Mouse (Mus musculus) brain, embryonic 14.5 days (tissue): Measurements from ENCODE around the gene Gm43518.

Source experiments
- CTCF ChIP-seq: fragments of 200-500 bp; IDR thresholded peaks from 2 replicates; pipeline ENCODE4 v1.5.1; 2012; ENCODE audit warnings: inconsistent platforms, mild to moderate bottlenecking, moderate library complexity, borderline replicate concordance; ENCODE audit not compliant: insufficient read depth, insufficient read length; ENCODE audit errors: extremely low read depth
- POLR2A ChIP-seq: fragments of 200-500 bp; IDR thresholded peaks from 2 replicates; pipeline ENCODE4 v1.6.1; 2012; ENCODE audit warnings: mild to moderate bottlenecking, inconsistent platforms, borderline replicate concordance; ENCODE audit not compliant: poor library complexity, insufficient read depth, insufficient read length, severe bottlenecking; ENCODE audit errors: extremely low read depth

DNA sequence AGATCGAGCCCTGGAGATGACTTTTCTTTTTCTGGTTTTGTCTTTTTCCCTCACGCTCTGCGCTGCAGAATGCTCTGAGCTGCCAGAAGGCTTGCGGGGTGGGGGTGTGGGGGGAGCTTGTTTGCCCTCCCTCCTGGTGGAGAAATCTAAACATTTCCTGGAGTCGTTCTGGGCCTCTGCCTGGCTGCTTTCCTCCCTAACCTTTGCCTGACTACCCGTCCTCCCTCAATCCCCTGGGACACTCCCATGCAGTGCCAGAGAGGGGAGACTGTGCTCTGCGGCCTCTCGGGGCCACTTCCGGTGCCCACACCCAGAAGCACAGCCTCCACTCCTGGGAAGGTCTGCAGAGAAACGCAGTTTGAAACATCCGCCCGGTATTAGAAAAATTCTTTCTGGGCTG lies 47.3 kb upstream of the Gm43518 start, which contains the start of gene Hcar1:
- no peak for TF ChIP-seq POLR2A
- TF ChIP-seq CTCF, result no peak
